Mouse (Mus musculus): ENCODE data around the gene Uqcrc2.

Uqcrc2 gene

DNA sequence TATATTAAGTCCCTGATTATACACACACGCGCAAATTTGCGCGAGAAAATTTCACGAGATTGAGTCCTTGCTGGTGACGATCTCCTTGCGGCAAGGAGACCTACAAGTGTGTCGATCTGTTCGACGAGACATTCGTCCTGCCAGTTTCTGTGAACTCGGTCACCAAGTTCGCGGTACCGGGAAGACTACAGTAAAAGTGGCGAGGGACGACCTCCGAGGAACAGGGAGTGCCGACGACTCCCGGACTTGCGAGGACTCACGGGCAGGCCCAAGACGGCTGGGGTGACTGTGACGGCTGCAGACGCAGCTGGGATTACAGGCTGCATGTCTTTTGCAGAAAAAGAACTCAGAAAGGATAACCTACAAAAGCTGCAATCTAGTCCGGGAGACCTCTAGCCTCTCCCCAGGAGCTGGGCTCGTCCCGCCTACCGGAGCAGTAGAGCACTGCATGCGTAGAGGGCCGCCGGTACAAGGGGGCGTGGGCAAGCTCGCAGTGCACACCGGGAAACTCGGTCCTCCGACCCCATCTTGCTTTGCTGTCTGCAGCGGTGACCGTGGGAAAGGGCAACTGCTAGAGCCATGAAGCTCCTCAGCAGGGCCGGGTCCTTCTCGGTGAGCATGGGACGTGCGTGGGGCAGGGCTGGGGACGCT lies at the start of gene Uqcrc2:
TSS of gene Uqcrc2 (plus strand) at position 466 of the 651 bp plus-strand sequence.
- DNase-seq = peak; percentile 83

DNA sequence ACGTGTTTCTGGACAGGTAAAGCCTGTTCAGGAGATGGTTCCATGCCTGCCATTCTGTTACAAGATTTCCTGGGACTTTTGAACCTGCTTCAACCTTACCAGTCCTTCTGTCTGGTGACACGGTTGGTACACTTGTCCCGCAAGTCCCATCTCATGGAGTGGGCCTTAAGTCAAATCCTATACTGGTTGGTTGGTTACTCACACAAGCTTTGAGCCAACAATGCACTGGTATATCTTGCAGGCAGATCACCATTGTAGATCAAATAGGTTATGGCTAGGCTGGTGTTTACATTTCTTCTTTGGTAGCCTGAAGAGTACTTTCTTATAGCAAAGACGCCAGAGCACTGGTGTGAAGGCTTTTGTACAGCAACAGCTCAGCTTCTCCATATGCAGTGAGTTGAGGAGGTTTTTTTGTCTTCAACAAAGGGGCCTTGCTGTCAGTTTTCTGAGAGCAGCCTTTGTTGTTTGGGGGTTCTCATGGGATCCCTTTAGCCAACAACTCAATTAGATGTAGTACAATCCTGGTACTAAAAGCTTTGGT lies 37.7 kb upstream of the Uqcrc2 start:
- no peak for DNase-seq

DNA sequence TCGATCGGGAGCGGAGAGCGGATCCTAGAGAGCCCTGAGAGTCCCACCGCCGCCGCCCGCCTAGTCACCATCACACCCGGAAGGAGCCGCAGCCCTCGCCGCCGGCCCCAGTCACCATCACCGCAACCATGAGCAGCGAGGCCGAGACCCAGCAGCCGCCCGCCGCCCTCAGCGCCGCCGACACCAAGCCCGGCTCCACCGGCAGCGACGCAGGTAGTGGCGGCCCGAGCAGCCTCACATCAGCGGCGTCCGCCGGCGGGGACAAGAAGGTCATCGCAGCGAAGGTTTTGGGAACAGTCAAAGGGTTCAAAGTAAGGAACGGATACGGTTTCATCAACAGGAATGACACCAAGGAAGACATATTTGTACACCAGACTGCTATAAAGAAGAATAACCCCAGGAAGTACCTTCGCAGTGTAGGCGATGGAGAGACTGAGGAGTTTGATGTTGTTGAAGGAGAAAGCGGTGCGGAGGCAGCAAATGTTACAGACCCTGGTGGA lies 37.2 kb upstream of the Uqcrc2 start:
- peak; percentile 4 for DNase-seq

DNA sequence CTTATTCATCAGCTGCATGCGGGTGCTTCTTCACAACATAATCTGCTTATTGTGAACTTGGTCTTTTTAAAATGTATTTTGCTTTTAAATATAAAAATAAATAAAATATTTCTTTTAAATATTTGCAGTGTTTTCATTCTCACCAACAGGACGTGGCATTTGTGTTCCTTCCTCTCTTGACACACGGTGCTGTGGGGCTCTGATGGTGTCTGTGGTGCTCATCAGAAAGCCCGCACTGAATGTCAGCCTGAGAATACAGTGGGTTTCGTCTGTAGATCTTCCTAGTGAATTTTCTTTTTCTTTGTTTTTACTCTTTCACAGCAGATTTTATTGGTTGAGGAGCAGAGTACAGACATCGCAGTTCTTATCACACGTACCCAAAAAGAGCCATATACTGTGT lies 36.6 kb upstream of the Uqcrc2 start:
- DNase-seq = no peak

DNA sequence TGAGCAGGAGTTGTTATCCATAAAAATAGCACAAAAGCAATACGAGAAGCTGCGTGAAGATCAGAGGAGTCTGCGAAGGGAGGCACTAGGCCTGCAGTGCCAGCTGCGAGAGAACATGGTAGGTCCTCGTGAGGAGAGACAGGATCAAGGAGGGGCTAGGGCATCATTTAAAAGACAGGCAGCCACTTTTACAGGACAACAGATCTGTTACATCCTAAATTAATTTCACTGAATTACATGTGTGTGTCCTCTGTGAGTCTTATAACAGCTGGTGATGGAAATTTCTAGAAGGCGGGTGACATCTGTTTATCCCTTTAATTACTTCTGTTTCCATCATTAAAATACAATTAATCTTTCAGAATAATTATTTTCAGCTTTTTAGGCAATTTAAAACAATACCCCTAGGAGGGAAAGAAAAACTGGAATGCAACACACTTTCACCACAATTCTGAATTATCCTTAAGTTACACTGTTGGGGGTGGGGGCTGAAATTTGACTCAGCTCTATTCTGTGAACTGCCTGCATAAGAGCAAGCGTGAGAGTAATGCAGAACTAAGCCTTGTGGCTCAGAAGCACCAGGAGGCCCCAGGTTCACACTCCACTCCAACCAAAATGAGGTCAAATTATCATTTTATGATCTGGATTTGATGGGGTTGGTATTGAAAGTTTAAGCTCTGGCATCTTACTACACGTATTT lies 14.8 kb upstream of the Uqcrc2 start:
- DNase-seq = no peak

DNA sequence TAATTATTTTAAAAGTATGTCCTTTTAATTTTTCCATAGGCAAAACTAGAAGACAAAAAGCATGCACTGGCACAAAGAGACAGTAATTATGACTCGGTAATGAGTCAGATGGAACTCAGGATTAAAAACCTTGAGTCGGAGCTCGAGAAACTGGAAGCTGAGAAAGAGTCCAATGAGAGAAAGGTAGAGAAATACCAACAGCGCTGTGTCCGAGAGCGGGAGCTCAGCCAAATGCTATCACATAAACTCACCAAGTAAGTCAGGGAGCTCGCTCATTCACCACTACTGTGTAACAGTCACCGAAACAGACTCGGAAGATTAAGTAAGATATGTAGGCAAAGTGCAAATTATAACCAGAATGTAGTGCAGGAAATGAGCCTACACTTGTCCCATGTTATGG lies 14.1 kb upstream of the Uqcrc2 start:
- no peak for DNase-seq

DNA sequence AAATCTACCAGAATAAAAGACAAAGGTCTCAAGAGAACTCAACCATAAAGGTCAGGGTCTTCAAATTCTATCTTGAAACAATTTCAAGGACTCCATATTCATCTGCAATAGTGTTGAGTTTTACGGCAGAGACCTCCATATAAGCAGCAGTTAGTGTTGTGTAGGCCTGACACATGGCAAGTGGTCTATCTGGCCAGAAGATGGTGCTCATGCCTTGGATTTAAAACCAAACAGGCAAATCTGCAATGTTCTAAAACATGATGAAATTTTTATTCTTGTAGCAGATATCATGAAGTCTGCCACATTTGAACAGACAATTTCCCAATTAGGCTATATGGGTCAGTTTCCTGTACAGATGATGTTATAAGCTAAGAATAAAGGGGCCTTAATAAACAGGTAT lies 2.5 kb upstream of the Uqcrc2 start:
- DNase-seq = peak; percentile 50

DNA sequence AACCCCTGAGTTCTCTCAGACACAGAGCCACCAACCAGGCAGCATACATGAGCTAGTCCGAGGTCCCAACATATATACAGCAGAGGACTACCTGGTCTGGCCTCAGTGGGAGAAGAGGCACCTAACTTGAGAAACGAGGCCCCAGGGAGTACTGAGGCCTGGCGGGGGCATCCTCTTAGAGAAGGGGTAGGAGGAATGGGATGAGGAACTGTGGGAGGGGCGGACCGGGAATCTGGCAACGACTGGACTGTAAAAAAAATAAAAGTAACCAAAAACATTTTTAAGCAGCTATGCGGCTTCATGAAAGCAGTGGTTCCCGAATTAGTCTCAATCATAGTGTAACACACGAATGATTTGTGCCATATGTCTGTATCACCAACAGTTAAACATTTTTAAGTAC lies 675 bp upstream of the Uqcrc2 start:
- no peak for DNase-seq

DNA sequence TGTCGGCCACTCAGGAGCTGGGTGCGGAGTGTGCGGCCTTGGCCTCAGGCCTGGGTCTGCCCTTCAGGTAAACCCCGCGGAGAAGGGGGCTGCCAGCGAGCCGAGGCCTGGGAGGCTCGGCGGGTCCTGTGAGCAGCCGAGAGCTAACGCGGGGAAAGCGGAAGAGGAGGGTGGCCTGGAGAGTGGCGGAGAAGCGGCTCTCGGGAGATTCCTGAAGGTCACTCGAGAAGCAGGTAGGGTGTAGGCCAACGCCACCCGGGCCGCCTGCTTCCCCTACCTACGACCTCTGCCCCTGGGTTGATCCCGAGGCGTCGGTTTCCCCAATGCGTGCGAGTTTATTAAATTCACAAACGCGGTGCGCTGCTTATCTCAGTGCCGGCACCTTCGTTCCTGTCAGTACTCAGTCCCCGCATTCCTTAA lies 396 bp downstream of the Uqcrc2 start:
- DNase-seq = no peak

DNA sequence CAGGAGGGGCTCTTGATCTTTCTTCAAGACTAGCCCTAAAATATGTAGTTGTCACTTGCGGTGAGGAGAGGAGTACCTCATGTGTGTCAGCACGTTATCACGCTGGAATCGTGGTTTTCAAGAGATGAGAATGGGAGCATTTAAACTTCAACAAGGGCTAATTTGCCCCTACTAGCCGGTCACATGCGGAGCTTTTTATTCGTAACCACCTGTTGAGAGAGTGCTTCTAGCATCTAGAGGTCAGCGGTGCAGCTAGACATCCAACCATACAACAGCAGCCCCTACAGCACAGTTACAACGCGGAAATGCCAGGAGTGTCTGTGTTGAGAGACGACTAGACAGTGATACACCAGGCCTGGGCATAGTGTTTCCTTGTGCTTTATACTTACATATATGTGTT lies 845 bp downstream of the Uqcrc2 start:
- no peak for DNase-seq

DNA sequence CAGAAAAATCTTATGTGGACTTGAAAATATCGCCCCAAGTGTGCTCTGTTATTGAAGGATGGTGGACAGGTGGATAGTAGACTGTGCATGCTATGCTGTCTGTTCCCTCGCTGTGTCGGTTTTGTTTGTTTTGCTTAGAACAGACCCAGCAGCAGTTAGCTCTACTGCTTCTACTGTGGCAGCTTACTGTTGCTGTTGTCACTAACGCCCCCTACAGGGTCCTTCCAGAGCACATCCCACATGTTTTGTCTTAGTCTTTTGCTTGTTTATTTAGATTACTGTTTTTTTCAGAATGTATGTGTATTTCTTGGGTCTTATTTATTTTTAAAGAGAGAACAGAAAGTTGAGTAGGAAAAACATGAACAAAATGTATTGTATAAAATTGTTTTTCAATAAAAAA lies 8.2 kb downstream of the Uqcrc2 start:
- DNase-seq = no peak

DNA sequence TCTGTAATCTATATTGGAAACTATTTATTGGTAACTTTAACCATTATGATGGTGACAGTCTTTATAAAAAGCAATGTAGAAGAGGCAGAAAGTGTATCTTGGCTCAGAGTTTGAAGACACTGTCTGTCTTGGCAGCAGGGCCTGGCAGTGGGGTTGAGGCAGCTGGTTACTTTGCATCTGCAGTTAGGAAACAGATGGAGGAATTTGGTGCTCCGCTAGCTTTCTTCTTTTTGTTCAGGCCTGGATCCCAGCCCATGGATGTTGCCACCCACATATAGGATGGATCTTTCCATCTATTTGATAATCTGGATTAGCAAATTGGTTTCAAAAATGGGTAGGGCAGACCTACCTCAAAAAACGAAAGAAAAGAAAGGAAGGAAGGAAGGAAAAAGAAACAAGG lies 12.9 kb downstream of the Uqcrc2 start:
- peak; percentile 76 for DNase-seq

DNA sequence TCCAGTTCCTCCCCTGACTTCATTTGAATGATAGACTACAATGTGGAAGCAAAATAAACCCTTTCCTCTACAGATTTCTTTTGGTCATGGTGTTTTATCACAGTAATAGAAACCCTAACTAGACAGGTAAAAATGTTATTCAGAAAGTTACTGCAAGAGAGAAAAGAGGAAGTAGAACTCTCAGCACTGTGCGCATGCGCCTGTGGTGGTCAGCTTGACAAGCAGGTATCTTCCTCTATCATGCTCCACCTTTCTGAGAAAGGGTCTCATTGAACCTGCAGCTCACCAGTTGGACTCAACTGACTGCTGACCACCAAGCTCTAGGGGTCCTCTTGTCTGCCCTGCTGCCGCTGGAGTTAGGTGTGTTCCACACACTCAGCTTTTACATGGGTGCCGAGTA lies 27.1 kb downstream of the Uqcrc2 start:
- no peak for DNase-seq

DNA sequence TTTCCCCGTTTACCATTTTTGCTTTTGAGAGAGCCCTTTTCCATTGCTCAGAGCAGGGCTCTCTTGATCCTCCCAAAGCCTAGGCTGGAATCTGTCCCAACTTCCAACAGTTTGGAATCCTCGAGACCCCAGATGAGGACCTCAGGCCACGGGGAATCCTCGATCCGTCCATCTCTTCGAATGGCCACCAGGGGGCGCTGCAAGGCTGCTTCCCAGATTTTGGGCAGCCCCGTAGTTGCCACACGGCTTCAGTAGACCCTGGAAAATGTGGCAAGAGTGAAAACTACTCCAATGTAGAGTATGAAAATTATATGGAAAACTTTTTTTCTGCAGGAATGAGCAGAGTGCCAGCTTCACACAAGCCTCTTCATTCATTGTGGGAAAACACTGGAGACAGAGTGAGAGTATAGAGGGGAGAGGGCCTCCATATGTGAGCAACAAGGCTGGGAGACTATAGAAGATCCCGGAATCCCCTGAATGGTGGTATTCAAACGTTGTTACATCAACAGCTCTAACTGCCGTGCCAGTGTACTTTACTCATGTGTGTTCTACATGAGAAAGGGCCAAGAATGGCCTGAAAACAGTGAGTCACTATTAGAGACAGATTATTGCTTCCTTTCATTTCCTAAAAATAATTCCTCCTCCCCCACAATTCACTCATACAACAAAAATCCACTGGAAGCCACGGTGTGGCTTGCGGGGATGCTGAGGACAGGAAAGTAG lies 35.3 kb downstream of the Uqcrc2 start, which contains the start of gene Pdzd9:
TSS of gene Pdzd9 (minus strand) at position 191 of the 723 bp plus-strand sequence.
- peak; percentile 19 for DNase-seq

DNA sequence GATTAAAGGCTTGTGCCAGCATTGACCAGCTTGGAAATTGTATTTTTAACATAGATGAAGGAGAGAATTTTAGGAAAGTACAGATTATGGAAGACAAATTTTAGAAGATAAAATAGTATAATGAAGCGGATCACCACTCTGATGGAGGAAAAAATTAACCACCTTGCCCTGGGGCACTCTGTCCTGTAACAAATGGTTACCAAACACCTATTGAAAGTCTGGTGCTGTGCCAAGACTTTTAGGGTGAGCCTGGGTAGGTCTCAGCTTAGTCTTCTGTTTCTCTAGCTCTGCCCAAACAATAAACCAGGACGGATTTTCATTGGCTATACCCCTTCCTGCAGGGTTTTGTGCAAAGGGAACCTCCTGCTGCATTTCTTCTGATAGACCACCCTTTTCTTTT lies 36.3 kb downstream of the Uqcrc2 start:
- DNase-seq = no peak

DNA sequence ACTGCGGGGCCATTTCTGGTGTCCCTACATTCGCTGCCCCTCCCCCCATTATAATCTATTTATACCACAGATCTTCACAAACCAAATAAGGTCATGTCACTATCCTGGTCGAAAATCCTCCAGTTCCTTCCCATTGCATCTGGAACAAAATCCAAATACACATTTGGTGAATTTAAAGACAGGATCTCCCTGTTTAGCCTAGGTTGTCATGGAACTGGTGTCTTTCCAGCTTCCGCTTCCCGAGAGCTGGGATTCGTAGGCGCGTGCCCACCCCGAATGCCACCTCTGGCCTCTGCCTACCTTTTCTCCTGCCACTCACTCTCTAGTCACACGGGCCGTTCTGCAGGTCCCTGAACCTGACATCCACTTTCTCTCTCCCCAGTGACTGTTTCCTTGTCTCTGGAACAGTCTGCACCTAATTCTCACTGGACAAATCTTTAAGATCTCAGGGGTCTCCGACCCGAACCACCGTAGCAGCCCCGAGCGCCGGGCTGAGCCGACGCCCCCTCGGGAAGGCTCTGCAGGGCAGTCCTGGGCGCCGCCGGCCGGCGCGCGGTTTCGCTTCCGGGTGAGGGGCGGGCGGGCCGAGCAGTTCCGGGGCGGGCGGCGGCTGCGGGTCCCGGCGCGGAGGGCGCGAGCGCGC lies 42.1 kb downstream of the Uqcrc2 start, which contains the start of gene Mosmo:
TSS of gene Mosmo (plus strand) at position 618 of the 643 bp plus-strand sequence.
- DNase-seq = peak; percentile 42

DNA sequence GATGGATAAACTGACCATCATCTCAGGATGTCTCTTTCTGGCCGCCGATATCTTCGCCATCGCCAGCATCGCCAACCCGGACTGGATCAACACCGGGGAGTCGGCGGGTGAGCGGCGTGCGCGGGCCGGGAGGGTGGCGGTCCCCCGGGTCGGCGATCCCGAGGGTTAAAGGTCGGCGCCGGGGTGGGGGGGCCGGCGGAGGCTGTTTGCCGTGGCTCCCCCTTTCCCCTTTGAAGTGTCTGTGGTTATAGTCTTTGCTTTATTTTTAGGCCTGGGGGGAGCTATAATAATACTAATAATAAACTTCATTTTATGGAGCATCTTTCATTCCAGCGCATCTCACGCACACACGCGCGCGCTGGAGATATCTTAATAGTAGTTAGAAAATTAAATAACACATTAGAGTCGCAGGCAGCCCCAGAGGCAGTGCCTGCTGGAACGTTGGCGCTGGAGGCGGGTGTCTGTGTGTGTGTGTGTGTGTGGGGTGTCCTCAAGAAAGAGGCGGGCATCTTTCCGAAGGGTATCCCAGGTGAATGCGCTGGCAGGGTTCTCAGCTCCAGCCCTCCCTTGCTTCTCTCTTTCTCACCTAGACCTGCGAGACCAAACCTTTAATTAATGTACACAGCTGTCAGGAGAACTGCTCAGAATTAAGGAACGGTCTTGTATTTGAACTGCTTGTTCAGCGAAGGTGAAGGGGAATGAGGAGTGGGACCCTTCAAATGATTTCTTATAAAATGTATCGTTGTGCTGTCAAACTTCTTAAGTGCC lies 43.0 kb downstream of the Uqcrc2 start:
- peak; percentile 32 for DNase-seq

DNA sequence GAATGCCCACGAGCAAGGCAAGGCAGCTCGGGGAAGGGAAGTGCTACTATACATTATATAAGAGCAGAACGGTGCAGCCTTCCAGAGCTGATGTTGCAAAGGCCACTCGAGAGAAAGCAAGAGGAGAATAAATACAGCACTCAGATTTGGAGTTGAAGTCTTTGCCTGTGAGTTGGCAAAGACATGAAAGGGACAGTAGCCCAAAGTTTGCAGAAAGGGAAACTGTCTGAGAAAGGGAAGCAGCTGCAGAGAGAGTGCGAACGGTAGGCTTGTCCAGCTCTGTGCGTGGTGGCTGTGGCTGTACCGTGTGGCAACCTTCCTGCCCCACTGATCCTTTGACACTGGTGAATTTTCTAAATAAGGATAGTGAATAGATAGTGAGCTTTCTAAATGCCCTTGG lies 44.0 kb downstream of the Uqcrc2 start:
- DNase-seq = no peak

DNA sequence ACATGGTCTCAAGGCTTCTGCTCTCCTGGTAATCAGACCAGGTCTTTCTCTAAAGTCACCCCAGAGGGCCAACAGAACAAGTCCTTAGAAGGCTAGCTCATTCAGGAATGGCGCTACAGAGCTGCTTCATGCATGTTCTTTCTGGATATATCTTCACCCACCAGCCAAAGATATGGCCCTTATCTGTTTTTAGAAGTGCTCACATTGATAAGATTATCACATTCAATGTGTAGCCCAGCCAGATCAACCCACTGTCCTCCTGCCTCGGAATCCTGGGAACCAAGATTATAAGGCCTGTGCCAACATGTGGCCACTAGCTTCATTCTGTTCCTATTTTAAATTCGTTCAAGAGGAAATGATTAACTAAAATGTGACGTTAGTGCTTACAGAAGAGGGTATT lies 47.0 kb downstream of the Uqcrc2 start:
- no peak for DNase-seq

DNA sequence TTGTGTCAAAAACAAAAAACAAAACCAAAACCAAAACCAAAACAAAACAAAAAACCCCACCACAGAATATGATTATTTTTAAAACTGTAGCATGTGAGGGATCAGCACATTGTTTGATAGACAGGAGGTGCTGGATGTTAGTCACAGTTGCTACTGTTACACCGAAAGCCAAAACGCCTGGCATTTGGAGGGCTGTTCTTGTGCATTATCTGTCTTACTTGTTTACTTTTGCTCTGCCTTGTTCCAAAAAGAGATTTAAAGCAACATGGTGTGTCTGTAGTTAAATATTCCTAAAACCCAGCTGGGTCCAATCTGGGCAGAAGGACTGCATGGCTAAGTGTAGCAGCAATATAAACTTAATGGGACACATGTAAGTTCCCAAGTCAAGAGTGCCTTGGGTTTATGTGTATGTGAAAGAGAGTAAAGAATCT lies 49.8 kb downstream of the Uqcrc2 start:
- peak; percentile 59 for DNase-seq

DNA sequence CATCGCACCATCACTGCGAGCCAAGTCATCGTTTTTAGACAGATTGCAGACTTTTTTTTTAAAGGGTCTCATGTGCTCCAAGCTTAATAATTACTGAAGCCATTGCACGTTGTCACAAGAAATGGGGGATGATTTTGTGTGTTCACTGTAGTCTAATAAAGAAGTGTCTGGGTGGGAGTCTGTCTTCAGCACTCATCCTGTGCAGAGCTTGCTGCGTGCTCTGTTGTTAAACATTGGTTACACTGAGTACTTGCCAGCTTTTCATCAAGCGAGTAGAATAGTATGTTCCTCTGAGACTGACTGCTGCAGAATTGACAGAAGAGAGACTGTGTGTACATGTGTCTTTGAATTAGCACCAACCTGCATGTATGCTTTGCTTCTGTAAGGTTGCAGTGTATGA lies 50.3 kb downstream of the Uqcrc2 start:
- peak; percentile 59 for DNase-seq

DNA sequence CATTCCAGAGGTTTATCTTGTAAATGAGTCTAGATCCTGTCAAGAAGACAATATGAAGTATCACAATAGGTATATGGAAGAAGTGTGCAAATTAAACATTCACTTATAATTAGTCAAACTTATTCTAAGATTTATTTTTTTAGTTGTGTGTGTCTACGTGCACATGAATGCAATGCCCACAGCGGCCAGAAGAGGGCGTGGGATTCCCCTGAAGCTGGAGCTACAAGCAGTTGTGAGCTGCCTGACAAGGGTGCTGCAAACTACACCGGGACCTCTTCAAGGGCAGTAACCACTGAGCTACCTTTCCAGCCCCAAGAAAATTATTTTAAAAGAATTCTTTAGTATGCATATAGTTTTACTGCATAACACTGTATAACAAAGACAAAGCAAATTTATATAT lies 55.7 kb downstream of the Uqcrc2 start:
- DNase-seq = no peak

Measured in layer of hippocampus, adult 9-11 months (tissue).